Mouse (Mus musculus) layer of hippocampus, adult 2 months (tissue): Measurements from ENCODE around the gene Lgi2. TPM values are rescaled to one million over a fixed set of nuclear protein-coding genes. Genes with fewer than 3 reads are reported as not detected.

Experiments
- DNase-seq, 2 experiments: peaks; one replicate each; pipeline ENCODE4 v3.0.0; 2022; ENCODE audit warnings: low spot score in 2 of 2
- H3K27ac ChIP-seq: fragments of 200-600 bp; 2 replicates; pipeline ENCODE4 v1.8.1; 2022
- H3K4me3 ChIP-seq: fragments of 200-600 bp; 2 replicates; pipeline ENCODE4 v1.8.1; 2022; ENCODE audit warnings: mild to moderate bottlenecking
- CTCF ChIP-seq: fragments of 200-600 bp; conservative IDR thresholded peaks from 2 replicates; pipeline ENCODE4 v1.8.1; 2022; ENCODE audit warnings: antibody characterized with exemption, mild to moderate bottlenecking, moderate library complexity
- total RNA-seq, 2 experiments: library from RNA; stranded (reverse); gene quantifications; 2 replicates each; pipeline ENCODE4 v1.2.3; 2021

Gene Lgi2
- total RNA-seq, 2 experiments from 2014 or later = 21.2 to 22.8 TPM

- no peak for TF ChIP-seq CTCF
- H3K27ac ChIP-seq = no peak overlapping the region
- H3K4me3 ChIP-seq = no peak overlapping the region
- DNase-seq = no peak
These were observed 39.8 kb downstream of the Lgi2 start for GRCm38 (mm10) chr5:52526324-52526986.

DNA sequence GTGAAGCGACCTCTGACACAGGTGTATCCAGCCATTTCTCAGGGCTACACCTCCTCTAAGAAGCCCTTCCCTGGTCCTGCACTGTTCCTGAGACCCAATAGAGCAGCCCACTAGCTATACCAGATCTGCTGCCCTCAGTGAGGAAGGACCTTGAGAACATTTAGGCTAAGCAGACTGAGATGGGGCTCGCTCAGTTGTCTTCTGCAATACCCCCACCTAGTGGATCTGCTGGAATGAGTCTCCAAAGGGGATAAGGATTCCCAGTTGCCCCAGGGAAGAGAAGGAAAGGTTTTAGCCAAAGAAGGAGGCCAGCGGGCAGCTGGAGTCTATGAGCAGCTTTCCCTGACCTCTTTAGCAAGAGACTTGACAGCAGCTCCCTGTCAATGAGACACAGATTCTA, 42.1 kb downstream of the Lgi2 start:
- TF ChIP-seq CTCF = peak; percentile 83
- DNase-seq = peak; percentile 39 to 64
- Histone ChIP-seq H3K27ac (no peak overlapping the region), H3K4me3 (no peak overlapping the region)

- no peak for DNase-seq
- no peak for TF ChIP-seq CTCF
- H3K27ac ChIP-seq = no peak overlapping the region
- no peak overlapping the region for H3K4me3 ChIP-seq
These were observed 46.3 kb downstream of the Lgi2 start for GRCm38 (mm10) chr5:52519921-52520320.

DNA sequence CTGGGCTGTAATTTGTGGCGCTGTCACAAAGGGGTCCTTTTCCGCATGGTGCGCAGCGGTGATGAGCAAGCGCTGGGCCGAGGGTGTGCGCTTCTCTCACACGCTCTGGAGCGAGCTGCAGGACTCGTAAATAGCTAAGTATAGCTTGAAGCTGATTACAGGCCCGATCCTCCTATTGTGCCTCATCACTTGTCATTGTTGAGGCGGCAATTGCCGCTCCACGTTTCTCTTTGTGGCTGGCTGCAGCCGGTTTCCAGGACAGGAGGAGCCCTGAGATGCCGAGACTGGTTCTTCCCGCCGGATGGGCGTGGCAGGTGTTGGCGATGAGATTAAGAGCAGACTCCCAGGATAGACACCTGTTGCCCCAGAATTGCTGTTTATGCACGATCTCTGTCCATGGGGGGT, 50.2 kb downstream of the Lgi2 start:
- peak; percentile 17 to 37 for DNase-seq
- TF ChIP-seq CTCF = no peak
- no peak overlapping the region for H3K27ac ChIP-seq
- H3K4me3 ChIP-seq = peak overlapping the region; percentile 54

- peak; percentile 57 to 84 for DNase-seq
- Histone ChIP-seq H3K27ac (0 out of 2 replicates have a peak overlapping the region, but pooled peaks have one; percentile 14), H3K4me3 (peak overlapping the region; percentile 54)
- TF ChIP-seq CTCF = peak; percentile 88
These were observed 50.8 kb downstream of the Lgi2 start for GRCm38 (mm10) chr5:52515246-52516021.

GRCm38 (mm10) chr5:52511089-52511488, 55.2 kb downstream of the Lgi2 start:
- DNase-seq = no peak
- Histone ChIP-seq H3K27ac (no peak overlapping the region), H3K4me3 (no peak overlapping the region)
- no peak for TF ChIP-seq CTCF

- TF ChIP-seq CTCF = no peak
- Histone ChIP-seq H3K27ac (no peak overlapping the region), H3K4me3 (no peak overlapping the region)
- no peak for DNase-seq
These were observed 56.8 kb downstream of the Lgi2 start for GRCm38 (mm10) chr5:52509416-52509815.

- no peak for TF ChIP-seq CTCF
- peak overlapping the region; percentile 28 for H3K4me3 ChIP-seq
- DNase-seq = no peak
- peak overlapping the region; percentile 85 for H3K27ac ChIP-seq
These were observed 61.6 kb downstream of the Lgi2 start for GRCm38 (mm10) chr5:52504666-52505065.

- DNase-seq = peak; percentile 48 to 66
- Histone ChIP-seq H3K4me3 (peak overlapping the region; percentile 28), H3K27ac (peak overlapping the region; percentile 85)
- TF ChIP-seq CTCF = no peak
These were observed 62.1 kb downstream of the Lgi2 start for GRCm38 (mm10) chr5:52504148-52504547.

DNA sequence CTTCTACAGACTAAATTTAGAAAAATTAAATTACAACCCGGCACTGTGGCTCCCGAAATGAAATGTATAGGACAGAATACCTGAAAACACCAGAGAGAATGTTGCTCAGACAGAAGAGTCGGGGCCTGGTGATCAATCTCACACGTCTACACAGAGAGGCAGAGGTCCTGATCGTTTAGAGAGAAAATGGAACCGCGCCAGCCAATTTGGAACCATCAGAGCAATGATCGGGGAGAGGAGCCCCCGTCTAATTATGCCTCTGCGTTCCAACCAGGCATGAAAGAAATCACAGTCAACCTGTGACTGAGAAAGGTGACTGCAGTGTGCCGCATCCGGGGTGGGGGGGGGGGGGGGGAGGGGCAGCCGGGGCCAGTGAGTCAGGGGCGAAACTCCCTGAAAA, 70.6 kb downstream of the Lgi2 start:
- no peak overlapping the region for H3K4me3 ChIP-seq
- no peak for TF ChIP-seq CTCF
- no peak for DNase-seq
- H3K27ac ChIP-seq = no peak overlapping the region

DNA sequence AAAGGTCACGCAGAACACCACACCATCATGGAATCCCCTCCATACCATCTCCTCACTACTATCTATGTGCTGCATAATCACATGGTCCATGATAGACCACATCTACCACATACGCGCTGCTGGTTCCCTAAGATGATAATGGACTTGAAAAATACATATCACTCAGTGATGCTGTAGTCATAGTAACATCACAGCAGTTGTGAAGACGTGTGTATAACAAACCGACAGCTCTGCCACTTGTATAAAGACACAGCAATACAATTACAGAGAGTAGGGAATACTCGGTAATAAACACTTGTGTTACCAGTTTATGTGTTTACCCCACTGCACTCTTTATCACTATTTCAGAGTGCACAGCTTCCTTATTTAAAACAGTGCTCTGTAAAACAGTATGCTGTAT, 74.8 kb downstream of the Lgi2 start:
- DNase-seq = no peak
- Histone ChIP-seq H3K4me3 (no peak overlapping the region), H3K27ac (no peak overlapping the region)
- no peak for TF ChIP-seq CTCF

DNA sequence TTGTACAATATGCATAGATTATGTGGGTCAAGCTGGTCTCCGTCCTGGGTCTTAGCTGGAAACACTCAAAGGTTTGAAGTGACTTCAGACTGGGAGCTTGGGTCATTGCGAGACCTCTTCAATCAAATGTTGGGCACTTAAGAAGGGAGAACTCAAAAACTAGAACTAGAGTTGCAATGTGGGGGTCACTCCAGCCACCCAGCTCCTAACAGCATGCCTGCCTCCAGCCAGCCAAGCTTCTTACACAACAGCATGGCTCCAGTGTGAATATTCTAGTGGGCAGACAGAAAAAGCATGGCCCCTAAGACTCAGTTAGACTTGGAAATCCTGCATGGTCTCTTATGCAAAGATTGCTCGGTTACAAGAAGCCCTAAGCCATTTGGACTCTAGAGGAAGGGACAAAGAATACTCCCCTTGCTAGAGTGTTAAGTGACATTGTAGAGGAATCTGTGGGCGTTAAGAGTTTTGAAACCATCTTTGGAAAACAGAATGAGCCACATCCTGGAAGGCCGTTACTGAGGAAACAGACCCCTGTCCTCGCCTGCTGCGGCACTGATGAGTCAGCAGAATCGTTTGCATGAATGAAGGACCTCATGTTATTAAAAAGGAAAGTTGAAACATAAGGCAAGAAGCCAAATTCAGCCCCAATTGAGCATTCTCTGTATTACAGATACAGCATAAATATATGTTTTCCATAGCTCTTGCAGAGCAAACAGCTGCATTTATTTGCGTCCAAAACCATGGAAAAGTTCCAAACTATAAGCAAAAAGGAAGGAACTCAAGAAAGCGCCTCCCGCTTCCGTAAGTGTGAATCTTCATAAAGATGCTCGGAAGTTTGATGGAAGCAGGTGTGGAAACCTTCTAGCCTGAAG, 78.5 kb downstream of the Lgi2 start:
- no peak overlapping the region for H3K4me3 ChIP-seq
- no peak for DNase-seq
- H3K27ac ChIP-seq = no peak overlapping the region
- no peak for TF ChIP-seq CTCF

Other genes starting within 250 kb of the Lgi2 start
- 1 to 10 TPM; 5.2 to 5.5 TPM for gene Sod3, start 202.7 kb downstream of the Lgi2 start, total RNA-seq
- gene Ccdc149, start 94.9 kb downstream of the Lgi2 start, total RNA-seq = 10 to 100 TPM; 67.8 to 69.8 TPM
- gene Sepsecs, start 103.2 kb upstream of the Lgi2 start, total RNA-seq = 10 to 100 TPM; 10.5 to 10.6 TPM
- gene Pi4k2b, start 175.1 kb upstream of the Lgi2 start, total RNA-seq = 1 to 10 TPM; 2.1 to 2.9 TPM
- 10 to 100 TPM; 10.7 to 11.9 TPM for gene Zcchc4, start 208.9 kb upstream of the Lgi2 start, total RNA-seq